ENCODE assay signal across 1 mouse cellular context in the genomic region with DNA sequence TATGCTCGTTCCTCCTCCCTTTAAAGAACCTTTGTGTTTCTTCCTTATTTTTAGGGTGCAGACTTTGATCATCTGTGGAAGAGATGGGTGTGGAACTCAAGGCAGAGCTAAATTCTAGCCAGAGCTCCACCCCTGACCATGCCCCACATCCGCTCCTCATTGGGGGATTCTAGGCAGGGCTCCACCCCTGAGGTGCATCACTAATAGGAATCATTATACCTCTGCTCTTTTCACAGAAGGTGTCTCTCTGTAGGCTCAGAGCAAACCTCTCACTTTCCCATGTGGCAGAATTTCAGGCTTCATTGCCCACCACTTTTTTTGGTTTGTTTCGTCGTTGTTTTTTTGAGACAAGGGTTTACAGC.
TF ChIP-seq lines count a peak whose summit lies in the region.

No protein-coding gene starts in this region.

TF ChIP-seq in CH12.LX, 34 proteins besides CTCF, POLR2A, EP300 and RAD21:
- TF ChIP-seq POLR2AphosphoS2 (IDR thresholded peaks at IDR 0.05; ENCODE audit: low read depth, low read length) (0 out of 2 replicates have a peak, but pooled peaks have one; percentile 43), NELFE (IDR thresholded peaks at IDR 0.05; ENCODE audit: low read depth, low read length) (no peak; the same call in 1 of the 2 replicates), TBP (conservative IDR thresholded peaks at IDR 0.05; ENCODE audit: low read depth, low read length) (peak; percentile 67; the same call in 1 of the 2 replicates), E2F4 (IDR thresholded peaks at IDR 0.05; ENCODE audit: insufficient replicate concordance, low read depth, low read length) (no peak), HCFC1 (IDR thresholded peaks at IDR 0.05; ENCODE audit: low read depth, low read length) (no peak; the same call in 1 of the 2 replicates), TCF12 (IDR thresholded peaks at IDR 0.05; ENCODE audit: low read depth, low read length) (peak; percentile 48; the same call in 1 of the 2 replicates), MAX (IDR thresholded peaks at IDR 0.05; ENCODE audit: low read length) (0 out of 2 replicates have a peak, but pooled peaks have one; percentile 55), ZC3H11A (IDR thresholded peaks at IDR 0.05; ENCODE audit: low read depth, low read length) (no peak), NRF1 (IDR thresholded peaks at IDR 0.05; ENCODE audit: low read depth, low read length) (0 out of 2 replicates have a peak, but pooled peaks have one; percentile 26), MXI1 (IDR thresholded peaks at IDR 0.05; ENCODE audit: low read depth, low read length) (peak; percentile 51)
TF ChIP-seq in CH12.LX: peak in this region for 6.
